Mouse (Mus musculus) lung, postnatal 10 days (tissue): ENCODE results near the gene Gm10518.
"Not testable (repeated sequence)": the region's sequence is repeated elsewhere in the genome, so short reads cannot be mapped to it uniquely, and the experiment has no call there.

Experiments used
- DNase-seq: peaks from one replicate; pipeline ENCODE4 v3.0.0; 2021

Gm10518 gene

GRCm38 (mm10) chr1:179802610-179803512 lies at the start of gene Gm10518:
TSS of gene Gm10518 (plus strand) at chr1:179803376.
- DNase-seq = peak; percentile 66

GRCm38 (mm10) chr1:179756477-179756876 lies 46.7 kb upstream of the Gm10518 start:
- DNase-seq = no peak

GRCm38 (mm10) chr1:179760086-179760485 lies 43.1 kb upstream of the Gm10518 start:
- DNase-seq = no peak

GRCm38 (mm10) chr1:179760553-179760952 lies 42.6 kb upstream of the Gm10518 start:
- DNase-seq = no peak

GRCm38 (mm10) chr1:179776831-179777230 lies 26.3 kb upstream of the Gm10518 start:
- DNase-seq = peak; percentile 2

GRCm38 (mm10) chr1:179784098-179784497 lies 19.1 kb upstream of the Gm10518 start:
- DNase-seq = no peak

GRCm38 (mm10) chr1:179785502-179785901 lies 17.7 kb upstream of the Gm10518 start:
- no peak for DNase-seq

GRCm38 (mm10) chr1:179787281-179787680 lies 15.9 kb upstream of the Gm10518 start:
- no peak for DNase-seq

GRCm38 (mm10) chr1:179798794-179799193 lies 4.4 kb upstream of the Gm10518 start:
- no peak for DNase-seq

- peak; percentile 99 for DNase-seq
Observed at GRCm38 (mm10) chr1:179803513-179804139, 450 bp downstream of the Gm10518 start, which contains the start of gene Ahctf1. TSS of gene Ahctf1 (minus strand) at chr1:179803680.

GRCm38 (mm10) chr1:179804140-179804881 lies 1.1 kb downstream of the Gm10518 start:
- peak; percentile 34 for DNase-seq

- no peak for DNase-seq
Observed at GRCm38 (mm10) chr1:179805751-179806150, 2.6 kb downstream of the Gm10518 start.

GRCm38 (mm10) chr1:179807468-179807867 lies 4.3 kb downstream of the Gm10518 start:
- no peak for DNase-seq

GRCm38 (mm10) chr1:179808300-179808699 lies 5.1 kb downstream of the Gm10518 start:
- DNase-seq = no peak

GRCm38 (mm10) chr1:179813385-179813784 lies 10.2 kb downstream of the Gm10518 start:
- DNase-seq = no peak

GRCm38 (mm10) chr1:179814616-179815015 lies 11.4 kb downstream of the Gm10518 start:
- no peak for DNase-seq

- not testable (repeated sequence) for DNase-seq
Observed at GRCm38 (mm10) chr1:179818490-179819278, 15.5 kb downstream of the Gm10518 start.

- no peak for DNase-seq
Observed at GRCm38 (mm10) chr1:179824549-179824948, 21.4 kb downstream of the Gm10518 start.

- DNase-seq = no peak
Observed at GRCm38 (mm10) chr1:179828051-179828450, 24.9 kb downstream of the Gm10518 start.

- DNase-seq = no peak
Observed at GRCm38 (mm10) chr1:179828900-179829299, 25.7 kb downstream of the Gm10518 start.

- DNase-seq = no peak
Observed at GRCm38 (mm10) chr1:179832710-179833240, 29.6 kb downstream of the Gm10518 start.

GRCm38 (mm10) chr1:179833596-179833995 lies 30.4 kb downstream of the Gm10518 start:
- no peak for DNase-seq
